Mouse (Mus musculus): ENCODE data around the gene Polr1d. TPM values are rescaled to one million over a fixed set of nuclear protein-coding genes. Genes with fewer than 3 reads are reported as not detected.

Gene Polr1d
- polyA plus RNA-seq, 2 experiments = 104 to 148 TPM

DNA sequence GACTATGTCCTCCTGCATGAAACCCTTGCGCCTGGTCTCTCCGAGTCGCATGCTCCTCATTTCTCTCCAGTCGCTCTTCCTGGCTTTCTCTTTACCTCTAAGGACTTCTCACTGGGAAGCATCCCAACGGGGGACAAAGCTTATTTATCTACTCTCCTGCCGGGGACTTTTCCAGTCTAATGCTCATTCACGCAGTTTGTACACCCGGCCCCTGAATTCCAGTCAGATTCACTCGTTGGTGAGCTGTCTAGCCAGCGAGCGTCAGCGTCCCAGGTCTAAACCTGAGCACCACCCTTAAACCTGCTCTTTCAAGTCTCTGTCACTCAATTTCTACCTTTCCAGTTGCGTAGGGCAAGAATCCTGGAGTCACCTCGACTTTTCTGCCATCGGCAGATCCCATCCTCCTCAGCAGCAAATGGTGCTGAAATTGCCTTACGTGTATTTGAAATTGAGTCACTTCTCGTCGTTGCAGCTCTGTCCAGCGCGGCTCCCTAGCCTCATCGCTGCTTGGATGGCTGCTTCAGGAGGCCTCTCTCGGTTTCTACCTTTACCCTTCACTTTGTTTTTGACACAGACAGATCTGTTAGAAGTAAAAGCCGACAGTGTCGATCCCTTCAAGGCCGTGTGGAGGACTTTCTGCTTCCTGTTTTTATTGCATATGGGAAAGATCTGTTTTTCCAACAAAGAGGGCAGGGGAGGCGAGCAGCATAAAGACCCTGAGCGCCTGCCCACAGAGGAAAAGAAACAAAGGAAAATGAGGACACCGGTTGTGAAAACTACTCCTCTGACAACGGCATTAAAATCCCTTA is 25.1 kb upstream of the Polr1d start:
- no peaks in the 10 kb centered on the region for H3K9me3 ChIP-seq (ENCODE audit: control insufficient read depth, low read length)
- WGBS = 62% methylated on average over 29 of the region's 29 CpGs
- no peak overlapping the region for H3K9ac ChIP-seq (ENCODE audit: low read depth, low read length, severe bottlenecking)
- ATAC-seq (ENCODE audit: low FRiP score, low read depth) (no peak), DNase-seq (ENCODE audit: low spot score) (no peak)
- TF ChIP-seq POLR2A (IDR thresholded peaks at IDR 0.05; ENCODE audit: borderline replicate concordance, extremely low read depth, insufficient read depth, insufficient read length) = no peak
- H3K4me1 ChIP-seq (ENCODE audit: control insufficient read depth, insufficient read depth, low read length) = no peaks in the 10 kb centered on the region
- no peak overlapping the region for H3K27ac ChIP-seq (replicated peaks; ENCODE audit: low read depth, low read length)
- H3K4me2 ChIP-seq (replicated peaks; ENCODE audit: low read depth, low read length, severe bottlenecking) = no peak overlapping the region
- H3K4me3 ChIP-seq (replicated peaks; ENCODE audit: low read length) = no peak overlapping the region
- H3K27me3 ChIP-seq (ENCODE audit: control insufficient read depth, insufficient read depth, low read length) = no peaks in the 10 kb centered on the region
- H3K36me3 ChIP-seq (ENCODE audit: control insufficient read depth, insufficient read depth, low read length) = no peaks in the 10 kb centered on the region

DNA sequence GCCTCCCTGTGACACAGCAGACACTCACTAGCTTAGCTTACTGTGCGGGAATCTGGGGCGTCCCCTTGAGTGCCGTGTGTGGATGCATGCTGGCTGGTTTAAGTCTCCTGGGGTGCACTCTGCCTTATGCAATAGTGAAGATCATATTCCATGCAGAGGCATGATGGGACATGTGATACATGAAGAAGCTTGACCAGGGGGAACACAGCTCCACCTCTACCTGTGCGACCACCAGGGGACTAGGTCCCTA is 24.6 kb upstream of the Polr1d start:
- no peaks in the 10 kb centered on the region for H3K36me3 ChIP-seq (ENCODE audit: control insufficient read depth, insufficient read depth, low read length)
- ATAC-seq (ENCODE audit: low FRiP score, low read depth) (no peak), DNase-seq (ENCODE audit: low spot score) (no peak)
- no peaks in the 10 kb centered on the region for H3K4me1 ChIP-seq (ENCODE audit: control insufficient read depth, insufficient read depth, low read length)
- no peak for TF ChIP-seq POLR2A (IDR thresholded peaks at IDR 0.05; ENCODE audit: borderline replicate concordance, extremely low read depth, insufficient read depth, insufficient read length)
- H3K27ac ChIP-seq (replicated peaks; ENCODE audit: low read depth, low read length) = no peak overlapping the region
- H3K9me3 ChIP-seq (ENCODE audit: control insufficient read depth, low read length) = no peaks in the 10 kb centered on the region
- H3K4me3 ChIP-seq (replicated peaks; ENCODE audit: low read length) = no peak overlapping the region
- 56% methylated on average over 4 of the region's 4 CpGs for WGBS
- H3K27me3 ChIP-seq (ENCODE audit: control insufficient read depth, insufficient read depth, low read length) = no peaks in the 10 kb centered on the region
- H3K9ac ChIP-seq (ENCODE audit: low read depth, low read length, severe bottlenecking) = no peak overlapping the region
- H3K4me2 ChIP-seq (replicated peaks; ENCODE audit: low read depth, low read length, severe bottlenecking) = no peak overlapping the region

- no peaks in the 10 kb centered on the region for H3K27me3 ChIP-seq (ENCODE audit: control insufficient read depth, insufficient read depth, low read length)
- H3K4me2 ChIP-seq (replicated peaks; ENCODE audit: low read depth, low read length, severe bottlenecking) = no peak overlapping the region
- TF ChIP-seq POLR2A (IDR thresholded peaks at IDR 0.05; ENCODE audit: borderline replicate concordance, extremely low read depth, insufficient read depth, insufficient read length) = no peak
- no peaks in the 10 kb centered on the region for H3K4me1 ChIP-seq (ENCODE audit: control insufficient read depth, insufficient read depth, low read length)
- H3K9ac ChIP-seq (ENCODE audit: low read depth, low read length, severe bottlenecking) = no peak overlapping the region
- H3K9me3 ChIP-seq (ENCODE audit: control insufficient read depth, low read length) = no peaks in the 10 kb centered on the region
- WGBS = 88% methylated on average over 6 of the region's 6 CpGs
- H3K36me3 ChIP-seq (ENCODE audit: control insufficient read depth, insufficient read depth, low read length) = no peaks in the 10 kb centered on the region
- ATAC-seq (ENCODE audit: low FRiP score, low read depth) (no peak), DNase-seq (ENCODE audit: low spot score) (no peak)
- H3K27ac ChIP-seq (replicated peaks; ENCODE audit: low read depth, low read length) = no peak overlapping the region
- H3K4me3 ChIP-seq (replicated peaks; ENCODE audit: low read length) = no peak overlapping the region
Measured at GRCm38 (mm10) chr5:147053071-147053470, 23.8 kb upstream of the Polr1d start.

GRCm38 (mm10) chr5:147053481-147053880 is 23.4 kb upstream of the Polr1d start:
- ATAC-seq (ENCODE audit: low FRiP score, low read depth) = no peak
- no peaks in the 10 kb centered on the region for H3K36me3 ChIP-seq (ENCODE audit: control insufficient read depth, insufficient read depth, low read length)
- no peaks in the 10 kb centered on the region for H3K9me3 ChIP-seq (ENCODE audit: control insufficient read depth, low read length)
- H3K4me1 ChIP-seq (ENCODE audit: control insufficient read depth, insufficient read depth, low read length) = no peaks in the 10 kb centered on the region
- no peak overlapping the region for H3K4me2 ChIP-seq (replicated peaks; ENCODE audit: low read depth, low read length, severe bottlenecking)
- H3K9ac ChIP-seq (ENCODE audit: low read depth, low read length, severe bottlenecking) = no peak overlapping the region
- no peak for TF ChIP-seq POLR2A (IDR thresholded peaks at IDR 0.05; ENCODE audit: borderline replicate concordance, extremely low read depth, insufficient read depth, insufficient read length)
- 74% methylated on average over 3 of the region's 3 CpGs for WGBS
- no peak overlapping the region for H3K4me3 ChIP-seq (replicated peaks; ENCODE audit: low read length)
- no peak for DNase-seq (ENCODE audit: low spot score)
- no peaks in the 10 kb centered on the region for H3K27me3 ChIP-seq (ENCODE audit: control insufficient read depth, insufficient read depth, low read length)
- H3K27ac ChIP-seq (replicated peaks; ENCODE audit: low read depth, low read length) = no peak overlapping the region

DNA sequence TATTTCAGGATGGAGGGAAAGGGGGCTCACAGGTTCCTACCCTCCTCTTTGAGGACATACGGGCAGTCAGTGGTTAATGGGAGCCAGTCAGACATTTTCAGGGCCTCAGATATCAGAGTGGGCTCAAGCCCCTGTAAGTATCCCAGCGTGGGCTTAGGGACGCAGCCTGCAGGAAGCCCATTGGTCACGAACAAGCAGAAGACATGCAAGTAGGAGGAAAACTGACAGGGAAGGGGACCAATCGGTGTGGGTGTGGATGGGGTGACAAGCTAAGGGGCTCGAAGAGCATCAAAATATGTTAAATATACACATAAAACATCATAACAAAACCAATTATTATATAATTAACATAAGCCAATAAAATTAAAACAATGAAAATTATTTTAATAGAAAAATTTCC is 22.5 kb upstream of the Polr1d start:
- 89% methylated on average over 6 of the region's 6 CpGs for WGBS
- no peak overlapping the region for H3K4me3 ChIP-seq (replicated peaks; ENCODE audit: low read length)
- no peaks in the 10 kb centered on the region for H3K36me3 ChIP-seq (ENCODE audit: control insufficient read depth, insufficient read depth, low read length)
- DNase-seq (ENCODE audit: low spot score) = no peak
- TF ChIP-seq POLR2A (IDR thresholded peaks at IDR 0.05; ENCODE audit: borderline replicate concordance, extremely low read depth, insufficient read depth, insufficient read length) = no peak
- no peak overlapping the region for H3K9ac ChIP-seq (ENCODE audit: low read depth, low read length, severe bottlenecking)
- H3K4me2 ChIP-seq (replicated peaks; ENCODE audit: low read depth, low read length, severe bottlenecking) = no peak overlapping the region
- no peak overlapping the region for H3K27ac ChIP-seq (replicated peaks; ENCODE audit: low read depth, low read length)
- H3K9me3 ChIP-seq (ENCODE audit: control insufficient read depth, low read length) = no peaks in the 10 kb centered on the region
- H3K4me1 ChIP-seq (ENCODE audit: control insufficient read depth, insufficient read depth, low read length) = no peaks in the 10 kb centered on the region
- no peaks in the 10 kb centered on the region for H3K27me3 ChIP-seq (ENCODE audit: control insufficient read depth, insufficient read depth, low read length)
- ATAC-seq (ENCODE audit: low FRiP score, low read depth) = no peak

All from limb, embryonic 14.5 days (tissue).